Mouse (Mus musculus) CH12.LX (cell line): ENCODE data around the gene Nox4. TPM values are rescaled to one million over a fixed set of nuclear protein-coding genes. Genes with fewer than 3 reads are reported as not detected.

Experiments used
- DNase-seq: peaks from one replicate; pipeline ENCODE4 v3.0.0-alpha.2; 2013; ENCODE audit errors: extremely low read depth
- H3K27ac ChIP-seq: 2 replicates; pipeline ENCODE4 v1.5.1; 2012; ENCODE audit warnings: low read depth, mild to moderate bottlenecking, control low read depth, moderate library complexity; ENCODE audit not compliant: insufficient read depth
- H3K27me3 ChIP-seq: replicated peaks from 2 replicates; pipeline ENCODE3; 2012; ENCODE audit warnings: inconsistent platforms
- H3K36me3 ChIP-seq, 2 experiments: replicated peaks in 1 of 2; 2 replicates each; pipeline versions ENCODE3 to v1.6.1; 2012; ENCODE audit warnings: inconsistent platforms in 1 of 2, low read length in 1 of 2, mild to moderate bottlenecking in 1 of 2, mixed read lengths in 1 of 2, moderate library complexity in 1 of 2; ENCODE audit not compliant: control insufficient read depth in 1 of 2, insufficient read depth in 1 of 2
- H3K4me1 ChIP-seq, 2 experiments: 2 replicates each; pipeline ENCODE4 v1.6.1; 2012; ENCODE audit warnings: inconsistent platforms in 1 of 2, moderate library complexity in 1 of 2; ENCODE audit not compliant: insufficient read depth in 2 of 2, control insufficient read depth in 1 of 2
- H3K4me2 ChIP-seq: 2 replicates; pipeline ENCODE4 v1.6.1; 2012; ENCODE audit warnings: low read depth, mild to moderate bottlenecking, control low read depth; ENCODE audit not compliant: poor library complexity, insufficient read depth, severe bottlenecking
- H3K4me3 ChIP-seq, 3 experiments: fragments of 150-350 bp in 1 of 3; sonication (generic) in 1 of 3; replicated peaks in 1 of 3; 2 replicates each; pipeline versions ENCODE3 to v1.5.1; 2011 to 2012; ENCODE audit warnings: low read depth in 2 of 3, low read length in 2 of 3, mild to moderate bottlenecking in 2 of 3, moderate library complexity in 2 of 3, control low read depth in 1 of 3, improper control_type of control experiment in 1 of 3, inconsistent platforms in 1 of 3, mixed read lengths in 1 of 3; ENCODE audit not compliant: poor library complexity in 1 of 3
- H3K79me2 ChIP-seq: replicated peaks from 2 replicates; pipeline ENCODE4 v1.6.1; 2012; ENCODE audit warnings: mild to moderate bottlenecking, moderate library complexity; ENCODE audit not compliant: control insufficient read depth, poor library complexity, insufficient read depth, severe bottlenecking; ENCODE audit errors: extremely low read depth
- H3K9ac ChIP-seq: 2 replicates; pipeline ENCODE4 v1.6.1; 2012; ENCODE audit warnings: low read depth, mild to moderate bottlenecking, control low read depth, moderate library complexity; ENCODE audit not compliant: insufficient read depth
- H3K9me3 ChIP-seq: replicated peaks from 2 replicates; pipeline ENCODE3; 2012; ENCODE audit warnings: low read length, inconsistent platforms, mixed read lengths
- BHLHE40 ChIP-seq: IDR thresholded peaks from 2 replicates; pipeline ENCODE4 v1.6.1; 2011; ENCODE audit warnings: mild to moderate bottlenecking, low read depth, low read length, improper control_type of control experiment
- CHD1 ChIP-seq: IDR thresholded peaks from 2 replicates; pipeline ENCODE4 v1.6.1; 2012; ENCODE audit warnings: low read depth, low read length, improper control_type of control experiment, inconsistent platforms
- CHD2 ChIP-seq: IDR thresholded peaks from 2 replicates; pipeline ENCODE4 v1.6.1; 2011; ENCODE audit warnings: low read length, improper control_type of control experiment
- E2F4 ChIP-seq: IDR thresholded peaks from 2 replicates; pipeline ENCODE4 v1.6.1; 2011; ENCODE audit warnings: low read depth, low read length, improper control_type of control experiment; ENCODE audit not compliant: insufficient replicate concordance
- ELF1 ChIP-seq: IDR thresholded peaks from 2 replicates; pipeline ENCODE4 v1.6.1; 2014; ENCODE audit warnings: low read depth, mild to moderate bottlenecking, inconsistent platforms, low read length, improper control_type of control experiment
- GABPA ChIP-seq: IDR thresholded peaks from 2 replicates; pipeline ENCODE4 v1.6.1; 2012; ENCODE audit warnings: low read depth, low read length, improper control_type of control experiment, inconsistent platforms; ENCODE audit not compliant: insufficient replicate concordance
- KAT2A ChIP-seq: IDR thresholded peaks from 2 replicates; pipeline ENCODE4 v1.6.1; 2012; ENCODE audit warnings: low read length, improper control_type of control experiment, inconsistent platforms; ENCODE audit not compliant: insufficient replicate concordance
- MAX ChIP-seq: IDR thresholded peaks from 2 replicates; pipeline ENCODE4 v1.6.1; 2011; ENCODE audit warnings: low read length, improper control_type of control experiment
- MAZ ChIP-seq: IDR thresholded peaks from 2 replicates; pipeline ENCODE4 v1.6.1; 2012; ENCODE audit warnings: low read depth, mild to moderate bottlenecking, inconsistent platforms, low read length, improper control_type of control experiment, moderate library complexity
- MEF2A ChIP-seq: IDR thresholded peaks from 2 replicates; pipeline ENCODE4 v1.6.1; 2014; ENCODE audit warnings: low read depth, mild to moderate bottlenecking, inconsistent platforms, low read length, improper control_type of control experiment, borderline replicate concordance
- MXI1 ChIP-seq: IDR thresholded peaks from 2 replicates; pipeline ENCODE4 v1.6.1; 2011; ENCODE audit warnings: mild to moderate bottlenecking, low read depth, low read length, improper control_type of control experiment
- MYC ChIP-seq: IDR thresholded peaks from 2 replicates; pipeline ENCODE4 v1.6.1; 2011; ENCODE audit warnings: low read depth, mild to moderate bottlenecking, improper control_type of control experiment, low read length
- NELFE ChIP-seq: IDR thresholded peaks from 2 replicates; pipeline ENCODE4 v1.6.1; 2011; ENCODE audit warnings: low read depth, low read length, improper control_type of control experiment
- NRF1 ChIP-seq: IDR thresholded peaks from 2 replicates; pipeline ENCODE4 v1.6.1; 2014; ENCODE audit warnings: low read depth, mild to moderate bottlenecking, inconsistent platforms, low read length, improper control_type of control experiment, moderate library complexity
- PAX5 ChIP-seq: IDR thresholded peaks from 2 replicates; pipeline ENCODE4 v1.6.1; 2012; ENCODE audit warnings: low read length, inconsistent platforms, mixed read lengths
- POLR2A ChIP-seq: IDR thresholded peaks from 2 replicates; pipeline ENCODE4 v1.6.1; 2011; ENCODE audit warnings: low read depth, mild to moderate bottlenecking, improper control_type of control experiment, low read length
- POLR2AphosphoS2 ChIP-seq: IDR thresholded peaks from 2 replicates; pipeline ENCODE4 v1.6.1; 2011; ENCODE audit warnings: low read depth, low read length, improper control_type of control experiment
- RAD21 ChIP-seq: IDR thresholded peaks from 2 replicates; pipeline ENCODE4 v1.6.1; 2011; ENCODE audit warnings: low read depth, mild to moderate bottlenecking, low read length, improper control_type of control experiment, moderate library complexity
- SIN3A ChIP-seq: IDR thresholded peaks from 2 replicates; pipeline ENCODE4 v1.6.1; 2012; ENCODE audit warnings: low read length, improper control_type of control experiment, inconsistent platforms
- SMC3 ChIP-seq: IDR thresholded peaks from 2 replicates; pipeline ENCODE4 v1.6.1; 2011; ENCODE audit warnings: low read depth, low read length, improper control_type of control experiment
- TBP ChIP-seq: conservative IDR thresholded peaks from 2 replicates; pipeline ENCODE4 v1.6.1; 2011; ENCODE audit warnings: low read depth, low read length, improper control_type of control experiment
- USF1 ChIP-seq: IDR thresholded peaks from 2 replicates; pipeline ENCODE4 v1.6.1; 2014; ENCODE audit warnings: low read depth, mild to moderate bottlenecking, inconsistent platforms, low read length, improper control_type of control experiment
- dilution Hi-C: fragments of 300-500 bp; cut with MboI; formaldehyde crosslinking; loops from 2 replicates; pipeline ENCODE4 v1.14.3; 2020; ENCODE audit warnings: low sequenced_read_pairs; ENCODE audit not compliant: extremely low pct_unique_long_range_greater_than_20kb, extremely low pct_ligation_motif_present
- in situ Hi-C: fragments of 300-500 bp; cut with MboI; formaldehyde crosslinking; loops from 3 replicates; pipeline ENCODE4 v1.14.3; 2019; ENCODE audit warnings: low sequenced_read_pairs, low pct_ligation_motif_present, low pct_unique_long_range_greater_than_20kb, mixed read lengths
- polyA plus RNA-seq: library from polyadenylated mRNA; unstranded; fragments of >175 nt; gene quantifications from 2 replicates; pipeline ENCODE4 v1.2.1, GENCODE M21; 2012; ENCODE audit warnings: low read depth; ENCODE audit not compliant: insufficient read length
- total RNA-seq, 2 experiments: library from RNA; depleted of rRNA; stranded (reverse); fragments of 300-350 nt in 1 of 2; fragments of >200 nt in 1 of 2; gene quantifications; 2 replicates each; pipeline ENCODE4 v1.2.3; 2012 to 2014

The Nox4 gene
- total and polyA plus RNA-seq, 3 experiments = not detected

- DNase-seq = no peak
- H3K4me3 ChIP-seq = no peak overlapping the region
- no peaks in the 10 kb centered on the region for H3K36me3 ChIP-seq
- TF ChIP-seq SIN3A (no peak), POLR2AphosphoS2 (no peak), E2F4 (no peak), POLR2A (no peak), MEF2A (no peak), MYC (no peak), MAZ (no peak), RAD21 (no peak), NRF1 (no peak), CHD2 (no peak), PAX5 (no peak), MAX (no peak), SMC3 (no peak), ELF1 (no peak), MXI1 (no peak)
- TF ChIP-seq, all 38 proteins: peak for 0
- H3K9me3 ChIP-seq = no peaks in the 10 kb centered on the region
- no peak overlapping the region for H3K27ac ChIP-seq
- in situ Hi-C loops (no loop called here), dilution Hi-C loops (no loop called here)
- no peak overlapping the region for H3K4me2 ChIP-seq
- H3K27me3 ChIP-seq = no peaks in the 10 kb centered on the region
- H3K4me1 ChIP-seq = no peaks in the 10 kb centered on the region
- H3K79me2 ChIP-seq = no peaks in the 10 kb centered on the region
- H3K9ac ChIP-seq = no peak overlapping the region
Observed at GRCm38 (mm10) chr7:87321571-87321970, 75.7 kb downstream of the Nox4 start.

DNA sequence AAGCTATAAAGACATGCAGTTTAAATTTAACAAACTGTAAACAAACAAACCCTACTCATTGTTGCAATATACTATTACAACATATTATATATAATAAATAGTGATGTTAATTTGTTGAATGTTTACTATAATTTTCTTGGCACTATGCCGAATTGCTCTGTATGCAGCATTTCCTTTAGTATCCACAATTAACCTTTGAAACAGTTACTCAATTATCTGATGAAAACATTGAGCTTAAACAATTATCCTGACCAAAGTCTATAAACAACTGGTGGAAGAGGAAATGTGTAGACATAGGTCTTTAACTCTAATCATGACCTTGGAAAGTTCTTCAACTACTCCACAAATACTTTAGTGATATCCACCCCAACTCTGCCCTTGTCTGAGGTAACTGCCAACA lies 76.2 kb downstream of the Nox4 start:
- H3K4me2 ChIP-seq = no peak overlapping the region
- no peak overlapping the region for H3K9ac ChIP-seq
- H3K36me3 ChIP-seq = no peaks in the 10 kb centered on the region
- no peaks in the 10 kb centered on the region for H3K4me1 ChIP-seq
- H3K4me3 ChIP-seq = no peak overlapping the region
- H3K27me3 ChIP-seq = no peaks in the 10 kb centered on the region
- in situ Hi-C loops (no loop called here), dilution Hi-C loops (no loop called here)
- TF ChIP-seq MAX (no peak), PAX5 (no peak), BHLHE40 (no peak), CHD1 (no peak), SMC3 (no peak), GABPA (no peak), USF1 (no peak), NELFE (no peak), KAT2A (no peak), TBP (no peak), MYC (no peak)
- no peaks in the 10 kb centered on the region for H3K79me2 ChIP-seq
- H3K9me3 ChIP-seq = no peaks in the 10 kb centered on the region
- no peak for DNase-seq
- no peak overlapping the region for H3K27ac ChIP-seq
